Mouse (Mus musculus): ENCODE results near the gene Mrpl3. TPM values are rescaled to one million over a fixed set of nuclear protein-coding genes. Genes with fewer than 3 reads are reported as not detected.

Gene Mrpl3
- 121 and 370 TPM in 2 replicates for polyA plus RNA-seq (2012; ENCODE audit: insufficient read depth, insufficient read length, low replicate concordance, missing spikeins)

DNA sequence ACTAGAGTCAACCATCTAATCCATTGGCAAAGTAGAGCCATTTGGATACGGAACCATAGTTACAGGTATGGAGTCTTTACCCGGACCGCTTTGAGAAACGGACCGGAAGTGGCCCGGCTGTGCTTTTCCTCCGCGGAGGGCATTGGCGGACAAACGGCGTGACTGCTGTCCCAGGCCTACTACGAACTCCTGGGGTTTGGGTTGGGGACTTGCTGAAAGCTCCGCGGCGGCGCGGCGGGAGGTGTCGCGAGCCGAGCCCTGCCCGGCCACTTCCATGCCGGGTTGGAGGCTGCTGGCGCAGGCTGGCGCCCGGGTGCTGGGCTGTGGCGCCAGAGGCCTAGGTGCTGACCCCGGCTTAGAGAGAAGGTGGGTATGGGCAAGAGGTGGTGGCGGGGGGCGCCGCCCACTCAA lies at the start of gene Mrpl3:
Gene Mrpl3 (plus strand): TSS at position 93 of the 411 bp plus-strand sequence.
- Histone ChIP-seq H3K27ac (ENCODE audit: insufficient read depth, low read depth, low read length) (peak within 1 kb of the TSS; percentile 56), H3K4me1 (ENCODE audit: control insufficient read depth, insufficient read depth, low read length) (peaks cover 6% of the 10 kb centered on the region), H3K4me3 (ENCODE audit: insufficient read depth, low read depth, low read length) (peak within 1 kb of the TSS; percentile 97)
- WGBS = under 1% methylated on average over 31 of the region's 31 CpGs
- no peak for TF ChIP-seq CTCF (IDR thresholded peaks at IDR 0.05; ENCODE audit: insufficient read depth, low read depth, low read length)
- TF ChIP-seq POLR2A (IDR thresholded peaks at IDR 0.05; ENCODE audit: insufficient read depth, low read depth, low read length) = peak; percentile 34; the same call in 1 of the 2 replicates

GRCm38 (mm10) chr9:105010721-105011120 lies 42.3 kb upstream of the Mrpl3 start:
- 27% methylated on average over 2 of the region's 2 CpGs for WGBS
- no peak overlapping the region for H3K4me3 ChIP-seq (ENCODE audit: insufficient read depth, low read depth, low read length)
- H3K27ac ChIP-seq (ENCODE audit: insufficient read depth, low read depth, low read length) = no peak overlapping the region
- H3K4me1 ChIP-seq (ENCODE audit: control insufficient read depth, insufficient read depth, low read length) = no peaks in the 10 kb centered on the region
- TF ChIP-seq POLR2A (IDR thresholded peaks at IDR 0.05; ENCODE audit: insufficient read depth, low read depth, low read length) (no peak), CTCF (IDR thresholded peaks at IDR 0.05; ENCODE audit: insufficient read depth, low read depth, low read length) (no peak)

- no peaks in the 10 kb centered on the region for H3K4me1 ChIP-seq (ENCODE audit: control insufficient read depth, insufficient read depth, low read length)
- no peak for TF ChIP-seq CTCF (IDR thresholded peaks at IDR 0.05; ENCODE audit: insufficient read depth, low read depth, low read length)
- no peak for TF ChIP-seq POLR2A (IDR thresholded peaks at IDR 0.05; ENCODE audit: insufficient read depth, low read depth, low read length)
- no peak overlapping the region for H3K27ac ChIP-seq (ENCODE audit: insufficient read depth, low read depth, low read length)
- 68% methylated on average over 7 of the region's 7 CpGs for WGBS
- H3K4me3 ChIP-seq (ENCODE audit: insufficient read depth, low read depth, low read length) = no peak overlapping the region
These were observed 34.9 kb upstream of the Mrpl3 start for GRCm38 (mm10) chr9:105018186-105018585.

DNA sequence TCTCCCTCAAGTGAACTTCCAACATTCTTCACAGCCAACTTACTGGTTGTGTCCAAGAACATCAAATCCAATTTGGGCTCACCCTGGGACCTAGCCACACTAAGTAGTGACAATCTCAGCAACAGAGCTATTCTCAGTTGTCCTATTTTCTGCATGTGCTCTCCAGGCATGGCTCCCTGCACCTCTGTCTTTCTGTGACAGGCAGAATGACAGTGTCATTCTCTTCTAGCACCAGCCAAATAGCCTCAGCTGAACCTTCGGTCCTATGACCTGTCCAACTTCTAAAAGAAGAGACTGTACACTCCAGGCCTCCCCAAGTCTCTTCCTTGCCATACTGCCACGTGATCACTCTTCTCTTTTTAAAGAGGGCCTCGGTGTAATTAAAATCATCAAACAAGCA lies 24.7 kb upstream of the Mrpl3 start:
- Histone ChIP-seq H3K27ac (ENCODE audit: insufficient read depth, low read depth, low read length) (no peak overlapping the region), H3K4me3 (ENCODE audit: insufficient read depth, low read depth, low read length) (no peak overlapping the region), H3K4me1 (ENCODE audit: control insufficient read depth, insufficient read depth, low read length) (no peaks in the 10 kb centered on the region)
- 75% methylated on average over 3 of the region's 3 CpGs for whole genome bisulfite sequencing
- TF ChIP-seq POLR2A (IDR thresholded peaks at IDR 0.05; ENCODE audit: insufficient read depth, low read depth, low read length) (no peak), CTCF (IDR thresholded peaks at IDR 0.05; ENCODE audit: insufficient read depth, low read depth, low read length) (no peak)

DNA sequence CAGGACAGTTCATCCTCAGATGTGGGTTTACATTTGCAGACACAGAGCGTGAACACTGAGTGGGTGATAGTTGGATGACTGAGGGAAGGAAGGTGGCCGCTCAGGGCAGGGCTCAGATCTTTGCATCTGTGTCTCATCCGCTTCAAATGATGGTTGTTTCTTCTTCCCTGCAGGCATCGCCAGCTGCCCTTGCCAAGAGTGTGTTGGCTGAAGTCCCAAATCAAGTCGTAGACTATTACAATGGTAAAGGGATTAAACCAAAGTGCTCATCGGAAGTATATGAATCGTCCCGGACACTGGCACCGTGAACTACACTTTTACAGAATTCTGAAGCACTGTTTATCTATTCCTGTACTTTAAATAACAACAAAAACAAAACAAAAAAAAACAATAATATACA lies 20.5 kb upstream of the Mrpl3 start:
- H3K4me1 ChIP-seq (ENCODE audit: control insufficient read depth, insufficient read depth, low read length) = no peaks in the 10 kb centered on the region
- H3K4me3 ChIP-seq (ENCODE audit: insufficient read depth, low read depth, low read length) = no peak overlapping the region
- no peak for TF ChIP-seq POLR2A (IDR thresholded peaks at IDR 0.05; ENCODE audit: insufficient read depth, low read depth, low read length)
- no peak for TF ChIP-seq CTCF (IDR thresholded peaks at IDR 0.05; ENCODE audit: insufficient read depth, low read depth, low read length)
- WGBS = 35% methylated on average over 9 of the region's 9 CpGs
- no peak overlapping the region for H3K27ac ChIP-seq (ENCODE audit: insufficient read depth, low read depth, low read length)

DNA sequence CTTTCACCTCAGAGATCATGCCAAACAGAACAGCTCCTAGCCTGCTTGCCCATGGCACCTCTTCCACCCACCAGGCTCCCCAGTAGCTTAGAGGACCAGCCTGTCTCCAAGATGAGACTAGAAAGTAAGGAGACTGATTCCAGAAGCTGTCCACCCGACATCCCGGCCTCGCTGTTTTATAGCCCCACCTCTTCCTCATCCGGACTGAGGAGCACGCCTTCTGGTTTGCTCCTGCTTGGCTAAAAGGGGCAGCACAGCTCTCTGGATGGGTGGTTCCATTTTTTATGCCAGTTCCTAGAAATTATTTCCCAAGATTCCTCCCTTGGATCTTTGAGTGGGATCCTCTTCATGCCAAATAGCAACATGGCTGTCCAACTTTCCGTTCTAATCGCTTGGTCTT lies 19.4 kb upstream of the Mrpl3 start:
- Histone ChIP-seq H3K4me1 (ENCODE audit: control insufficient read depth, insufficient read depth, low read length) (no peaks in the 10 kb centered on the region), H3K4me3 (ENCODE audit: insufficient read depth, low read depth, low read length) (no peak overlapping the region), H3K27ac (ENCODE audit: insufficient read depth, low read depth, low read length) (no peak overlapping the region)
- no peak for TF ChIP-seq CTCF (IDR thresholded peaks at IDR 0.05; ENCODE audit: insufficient read depth, low read depth, low read length)
- no peak for TF ChIP-seq POLR2A (IDR thresholded peaks at IDR 0.05; ENCODE audit: insufficient read depth, low read depth, low read length)
- WGBS = 93% methylated on average over 7 of the region's 7 CpGs

DNA sequence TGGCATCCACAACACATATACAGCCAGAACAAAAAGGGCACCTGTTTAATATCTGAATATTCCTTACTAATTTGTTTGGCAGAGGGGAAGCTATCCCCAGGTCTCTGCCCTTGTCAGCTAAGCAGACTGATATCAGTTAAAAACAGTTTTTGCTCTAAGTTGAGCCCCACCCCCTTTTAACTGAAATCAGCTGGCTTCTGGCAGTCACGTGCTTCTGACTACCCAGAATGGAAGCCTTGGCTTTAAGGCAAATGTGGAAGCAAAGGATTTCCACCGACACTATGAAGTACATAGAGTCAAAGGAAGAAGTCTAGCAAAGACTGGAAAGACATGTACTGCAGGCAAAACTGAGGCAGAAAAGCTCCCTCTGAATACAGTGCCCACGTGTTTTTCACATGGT lies 15.2 kb upstream of the Mrpl3 start:
- TF ChIP-seq POLR2A (IDR thresholded peaks at IDR 0.05; ENCODE audit: insufficient read depth, low read depth, low read length) = no peak
- no peak for TF ChIP-seq CTCF (IDR thresholded peaks at IDR 0.05; ENCODE audit: insufficient read depth, low read depth, low read length)
- Histone ChIP-seq H3K4me1 (ENCODE audit: control insufficient read depth, insufficient read depth, low read length) (no peaks in the 10 kb centered on the region), H3K27ac (ENCODE audit: insufficient read depth, low read depth, low read length) (no peak overlapping the region), H3K4me3 (ENCODE audit: insufficient read depth, low read depth, low read length) (no peak overlapping the region)
- WGBS = 69% methylated on average over 3 of the region's 3 CpGs

GRCm38 (mm10) chr9:105046014-105046413 lies 7.0 kb upstream of the Mrpl3 start:
- Histone ChIP-seq H3K4me1 (ENCODE audit: control insufficient read depth, insufficient read depth, low read length) (peaks cover 9% of the 10 kb centered on the region), H3K4me3 (ENCODE audit: insufficient read depth, low read depth, low read length) (no peak overlapping the region), H3K27ac (ENCODE audit: insufficient read depth, low read depth, low read length) (no peak overlapping the region)
- no peak for TF ChIP-seq CTCF (IDR thresholded peaks at IDR 0.05; ENCODE audit: insufficient read depth, low read depth, low read length)
- TF ChIP-seq POLR2A (IDR thresholded peaks at IDR 0.05; ENCODE audit: insufficient read depth, low read depth, low read length) = no peak
- 65% methylated on average over 7 of the region's 7 CpGs for WGBS

GRCm38 (mm10) chr9:105048351-105048750 lies 4.7 kb upstream of the Mrpl3 start:
- Histone ChIP-seq H3K4me1 (ENCODE audit: control insufficient read depth, insufficient read depth, low read length) (peaks cover 9% of the 10 kb centered on the region), H3K27ac (ENCODE audit: insufficient read depth, low read depth, low read length) (peak overlapping the region; percentile 96), H3K4me3 (ENCODE audit: insufficient read depth, low read depth, low read length) (no peak overlapping the region)
- no peak for TF ChIP-seq POLR2A (IDR thresholded peaks at IDR 0.05; ENCODE audit: insufficient read depth, low read depth, low read length)
- TF ChIP-seq CTCF (IDR thresholded peaks at IDR 0.05; ENCODE audit: insufficient read depth, low read depth, low read length) = no peak
- WGBS = 13% methylated on average over 10 of the region's 10 CpGs

GRCm38 (mm10) chr9:105049636-105050035 lies 3.4 kb upstream of the Mrpl3 start:
- peaks cover 9% of the 10 kb centered on the region for H3K4me1 ChIP-seq (ENCODE audit: control insufficient read depth, insufficient read depth, low read length)
- TF ChIP-seq CTCF (IDR thresholded peaks at IDR 0.05; ENCODE audit: insufficient read depth, low read depth, low read length) (no peak), POLR2A (IDR thresholded peaks at IDR 0.05; ENCODE audit: insufficient read depth, low read depth, low read length) (no peak)
- no peak overlapping the region for H3K4me3 ChIP-seq (ENCODE audit: insufficient read depth, low read depth, low read length)
- WGBS = 59% methylated on average over 2 of the region's 2 CpGs
- no peak overlapping the region for H3K27ac ChIP-seq (ENCODE audit: insufficient read depth, low read depth, low read length)

Data from olfactory bulb, adult 2 months (tissue).